Mouse (Mus musculus) retina, embryonic 14.5 days (tissue): ENCODE data around the gene Actn2.
A peak's percentile ranks its signal among the peaks of the same experiment; 100 is the strongest.

Experiments used
- DNase-seq: peaks from one replicate; pipeline ENCODE4 v3.0.0-alpha.2; 2015; ENCODE audit warnings: low spot score

The Actn2 gene

DNA sequence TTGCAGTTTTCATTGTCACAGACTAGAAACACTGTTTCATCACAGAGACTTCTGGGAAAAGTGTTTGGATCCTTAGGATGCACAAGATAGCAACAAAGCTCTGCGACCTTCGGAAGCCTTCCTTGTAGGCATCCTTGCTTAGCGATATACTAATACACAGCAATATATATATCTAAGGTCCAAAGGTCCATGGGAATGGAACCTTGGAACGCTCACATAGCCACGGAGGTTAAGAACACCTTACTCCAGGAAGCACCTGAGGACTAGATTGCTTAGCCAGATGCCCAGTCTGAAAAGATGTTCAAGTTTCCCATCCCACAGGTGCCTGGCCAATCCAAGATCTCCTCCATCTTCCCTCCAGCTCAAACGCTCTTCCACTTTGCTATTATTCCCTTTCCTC, 26.4 kb downstream of the Actn2 start:
- no peak for DNase-seq

DNA sequence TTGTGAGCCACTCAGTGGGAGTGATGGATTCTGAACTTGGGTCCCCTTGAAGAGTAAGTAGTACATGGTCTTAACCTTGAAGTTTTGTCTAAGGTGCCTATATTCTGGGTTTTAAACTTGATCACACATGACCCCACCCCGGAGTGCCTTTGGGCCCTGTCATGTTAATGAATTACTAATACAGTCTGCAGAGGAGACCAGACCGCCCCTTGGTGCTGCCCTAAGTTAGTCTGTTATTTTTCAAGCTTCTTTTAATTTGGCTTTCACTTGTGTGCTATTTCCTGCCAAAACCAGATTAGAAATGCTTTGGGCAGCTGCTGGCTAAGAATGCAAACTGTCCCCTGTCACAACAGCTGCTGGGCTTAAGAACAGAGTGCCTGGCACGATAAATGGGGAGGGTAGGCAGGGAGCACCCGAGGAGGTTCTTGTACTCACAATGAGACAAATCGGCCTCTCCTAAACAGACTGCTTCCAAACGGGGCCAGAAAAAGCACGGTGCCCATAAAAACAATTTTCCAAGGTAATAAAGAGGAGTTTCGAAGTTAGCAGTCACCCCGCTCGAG, 28.5 kb downstream of the Actn2 start:
- DNase-seq: no peak

DNA sequence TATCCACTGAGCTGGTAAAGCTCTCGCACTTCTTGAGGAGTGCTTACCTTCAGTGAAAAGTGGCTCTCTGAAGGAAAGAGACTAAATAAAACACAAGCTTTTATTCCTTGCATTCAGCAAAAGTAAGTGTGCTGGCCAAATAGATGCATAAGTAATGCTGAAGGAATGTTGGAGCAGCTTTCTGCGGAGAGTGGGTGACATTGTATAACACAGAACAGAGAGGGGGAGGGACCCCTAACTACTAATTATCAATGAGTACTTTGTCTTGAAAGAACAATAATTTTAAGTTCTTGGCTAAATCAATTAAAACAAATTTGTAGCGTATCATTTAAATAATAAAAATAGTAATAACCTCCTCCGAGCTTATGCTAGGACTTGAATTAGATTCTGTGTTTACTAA, 29.2 kb downstream of the Actn2 start:
- no peak for DNase-seq

DNA sequence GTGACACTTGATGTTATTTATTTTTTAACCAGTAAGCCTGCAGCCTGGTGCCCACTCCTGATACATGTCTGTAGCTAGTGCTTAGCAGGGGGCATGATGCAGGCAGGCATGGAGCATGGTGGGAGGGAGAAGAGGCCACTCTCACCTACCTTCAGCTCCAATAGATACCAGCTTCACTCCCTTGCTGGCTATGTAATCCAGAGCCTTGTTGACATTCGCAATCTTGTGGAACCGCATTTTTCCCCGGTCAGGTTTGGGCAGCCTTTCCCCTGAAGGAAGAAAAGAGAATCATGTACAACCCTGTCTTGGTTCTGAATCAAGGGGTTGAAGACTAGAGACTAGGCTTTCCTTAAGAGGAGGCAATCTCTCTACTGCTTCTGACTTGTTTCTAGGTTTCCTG, 31.1 kb downstream of the Actn2 start:
- DNase-seq: no peak

DNA sequence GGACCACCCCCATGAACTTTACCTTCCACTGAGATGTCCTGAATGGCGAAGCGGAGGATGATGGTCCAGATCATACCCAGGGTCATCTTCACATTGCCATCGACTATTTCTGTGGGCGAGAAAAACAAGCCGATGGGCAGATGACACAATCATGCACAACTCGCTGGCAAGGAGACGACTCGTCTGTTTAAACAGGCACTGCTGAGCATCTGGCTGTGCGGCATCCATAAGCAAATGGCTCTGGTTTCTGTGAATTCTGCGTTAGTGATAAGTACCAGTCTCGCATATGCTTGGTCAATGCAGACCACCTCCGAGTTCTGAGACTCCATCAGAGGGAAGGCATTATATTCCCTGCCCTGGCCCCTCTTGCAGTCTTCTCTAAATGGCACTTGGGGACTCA, 31.7 kb downstream of the Actn2 start:
- DNase-seq: no peak

DNA sequence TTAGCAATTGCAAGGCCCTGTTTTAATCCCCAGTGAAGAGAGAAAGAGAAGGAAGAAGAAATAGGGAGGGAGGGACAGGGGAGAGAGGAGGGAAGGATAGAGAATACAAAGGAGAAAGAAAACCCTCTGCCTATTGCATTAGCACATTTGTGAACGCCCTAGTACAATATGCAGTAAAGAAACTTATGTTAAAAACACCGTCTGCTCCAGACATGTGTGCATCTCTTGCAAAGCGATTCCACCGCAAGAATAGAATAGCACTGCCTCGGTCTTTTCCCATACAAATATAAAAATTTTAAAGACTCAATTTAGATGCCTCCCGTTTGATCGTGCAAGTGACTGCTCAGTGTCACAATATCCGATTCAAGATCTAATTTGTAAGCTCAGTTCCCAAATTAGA, 32.1 kb downstream of the Actn2 start:
- DNase-seq: no peak

DNA sequence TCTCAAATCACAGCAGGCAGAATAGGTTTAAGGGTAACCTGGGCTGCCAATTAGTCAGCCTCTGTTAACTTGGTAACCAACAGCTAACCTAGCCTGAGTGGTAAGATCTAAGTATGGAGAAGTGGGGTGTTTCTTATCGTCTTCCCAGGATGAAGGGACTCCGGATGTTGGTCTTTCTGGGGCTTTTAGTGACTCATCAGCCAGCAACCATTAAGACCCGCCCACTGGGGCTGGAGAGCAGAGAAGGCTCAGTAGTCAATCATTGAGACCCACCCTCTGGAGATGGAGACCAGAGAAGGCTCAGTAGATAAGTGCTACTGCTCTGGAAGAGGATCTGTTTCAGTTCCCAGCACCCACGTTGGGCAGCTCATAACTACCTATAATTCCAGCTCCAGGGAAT, 33.3 kb downstream of the Actn2 start:
- DNase-seq: no peak

DNA sequence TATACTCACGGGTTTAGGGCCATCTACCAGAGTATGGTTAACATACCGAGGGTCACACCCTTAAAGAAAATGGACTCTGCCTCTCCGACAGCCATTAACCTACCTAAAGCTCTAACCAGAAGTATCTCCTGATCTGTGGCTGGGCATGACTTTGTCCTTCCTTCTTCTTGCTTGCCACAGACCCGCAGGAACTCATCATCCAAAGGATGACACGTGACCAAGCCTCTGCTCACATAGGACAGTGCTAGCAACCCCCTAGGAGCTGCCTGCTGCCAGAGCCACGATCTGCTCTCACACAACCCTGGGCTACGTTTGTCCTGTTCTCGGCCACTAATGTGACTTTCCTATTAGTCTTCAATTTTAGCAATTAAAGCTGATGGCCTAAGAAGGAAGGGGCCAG, 35.0 kb downstream of the Actn2 start:
- DNase-seq: no peak

DNA sequence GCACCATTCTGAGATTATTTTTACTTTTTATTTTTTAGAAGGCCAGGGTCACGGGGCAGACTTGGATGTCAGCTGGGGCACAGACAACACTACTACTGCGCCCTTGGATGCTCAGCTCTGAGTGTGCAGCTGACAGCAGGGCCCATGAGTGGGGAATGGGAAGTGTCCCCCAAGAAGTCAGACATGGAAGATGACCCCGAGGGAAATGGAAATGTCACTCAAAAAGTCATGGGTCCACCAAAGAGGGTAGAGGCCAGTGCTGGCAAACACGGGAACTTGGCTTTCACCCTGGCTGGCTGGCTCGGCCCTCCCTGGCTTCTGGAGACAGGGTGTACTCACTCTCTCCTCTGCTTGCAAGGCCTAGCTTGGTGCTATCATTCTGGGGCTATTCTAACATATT, 35.6 kb downstream of the Actn2 start:
- no peak for DNase-seq

DNA sequence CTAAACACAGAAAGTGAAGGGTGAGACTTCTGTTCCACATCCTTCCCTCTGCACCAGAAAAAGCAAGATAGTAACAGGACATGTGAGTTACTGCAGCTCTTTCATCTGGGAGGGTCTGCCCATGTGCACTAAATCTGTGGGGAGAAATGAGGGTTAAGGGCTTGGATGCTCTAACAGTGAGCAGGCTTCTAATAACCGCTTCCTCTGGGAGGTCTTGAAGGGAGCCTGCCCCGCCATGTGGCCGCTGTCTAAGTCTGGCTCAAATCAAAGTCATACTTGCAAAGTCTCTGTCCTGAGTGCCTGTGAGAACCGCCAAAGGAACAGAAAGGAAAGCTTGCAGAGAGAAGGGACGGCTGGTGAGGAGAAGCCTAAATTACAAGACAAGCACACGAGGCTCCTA, 42.8 kb downstream of the Actn2 start:
- no peak for DNase-seq

DNA sequence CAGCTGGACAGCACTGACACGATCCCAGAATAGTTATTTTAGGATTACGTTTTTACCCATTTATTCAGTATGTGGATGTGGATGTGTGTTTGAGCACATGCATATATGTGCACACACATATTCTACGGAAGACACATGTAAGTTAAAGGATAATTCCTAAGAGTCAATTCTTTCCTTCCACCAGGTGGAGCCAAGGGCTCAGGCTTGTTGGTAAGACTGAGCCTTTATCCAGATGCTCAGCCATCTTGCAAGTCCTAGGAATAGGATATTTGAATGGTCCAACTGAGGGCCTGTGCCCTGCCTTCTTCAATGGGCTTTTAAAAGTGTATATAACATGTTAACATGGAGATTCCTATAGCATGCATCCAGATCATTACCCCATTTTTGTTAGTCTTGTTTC, 43.9 kb downstream of the Actn2 start:
- peak; percentile 29 for DNase-seq

DNA sequence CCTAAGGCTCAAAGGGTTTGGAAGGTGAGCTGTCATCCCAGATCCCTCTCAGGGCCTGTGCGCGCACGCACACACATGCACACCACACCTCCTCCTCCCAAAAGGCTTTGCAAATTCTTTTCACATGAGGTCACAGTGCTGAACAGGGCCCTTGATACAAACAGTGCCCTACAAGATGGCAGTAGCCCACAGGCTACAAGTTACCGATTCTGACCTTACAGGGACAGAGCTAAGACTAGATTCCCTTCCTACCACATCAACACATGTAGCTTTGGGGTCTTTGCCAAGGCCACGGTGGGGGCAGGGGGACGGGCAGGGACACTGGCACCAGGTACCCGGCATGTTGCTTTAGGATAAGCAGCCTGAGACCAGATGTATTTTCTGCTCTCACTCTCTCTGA, 46.8 kb downstream of the Actn2 start:
- no peak for DNase-seq

DNA sequence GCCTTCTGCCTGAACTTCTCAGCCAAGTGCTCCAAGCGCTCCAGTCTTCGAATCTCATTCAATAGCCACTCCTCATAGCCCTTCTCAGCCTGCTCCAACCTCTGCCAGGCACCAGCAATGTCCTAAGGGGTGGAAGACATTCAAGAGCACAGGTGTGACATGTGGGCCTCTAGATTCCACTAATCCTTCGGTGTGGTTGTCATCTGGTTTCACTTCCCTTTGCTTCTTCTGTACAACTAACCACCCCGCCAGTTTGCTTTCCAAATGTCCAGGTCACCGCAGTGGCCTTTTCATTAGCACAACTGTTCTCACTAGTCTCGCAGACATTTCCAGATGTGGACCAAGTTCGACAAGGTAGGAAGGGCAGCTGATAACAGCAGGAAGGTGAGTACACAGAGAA, 49.9 kb downstream of the Actn2 start:
- no peak for DNase-seq

DNA sequence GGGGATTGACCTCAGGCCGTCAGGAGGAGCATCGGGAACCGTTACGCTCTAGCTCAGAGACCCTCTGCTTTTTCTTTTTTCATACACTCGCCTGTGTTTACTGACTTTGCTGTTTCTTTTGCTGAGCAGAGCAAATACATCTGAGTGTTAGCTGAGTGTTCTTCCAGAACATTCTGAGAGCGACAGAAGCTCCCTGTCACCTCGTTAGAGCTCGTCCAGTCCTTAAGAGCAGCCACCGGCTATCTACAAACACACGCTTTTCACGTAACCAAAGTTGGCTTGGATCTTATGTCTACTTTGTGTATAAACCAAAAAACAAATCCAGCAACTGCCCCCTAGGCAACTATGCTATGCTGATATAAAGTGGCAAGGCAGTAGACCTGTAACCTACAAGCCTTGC, 56.0 kb downstream of the Actn2 start:
- DNase-seq: no peak

DNA sequence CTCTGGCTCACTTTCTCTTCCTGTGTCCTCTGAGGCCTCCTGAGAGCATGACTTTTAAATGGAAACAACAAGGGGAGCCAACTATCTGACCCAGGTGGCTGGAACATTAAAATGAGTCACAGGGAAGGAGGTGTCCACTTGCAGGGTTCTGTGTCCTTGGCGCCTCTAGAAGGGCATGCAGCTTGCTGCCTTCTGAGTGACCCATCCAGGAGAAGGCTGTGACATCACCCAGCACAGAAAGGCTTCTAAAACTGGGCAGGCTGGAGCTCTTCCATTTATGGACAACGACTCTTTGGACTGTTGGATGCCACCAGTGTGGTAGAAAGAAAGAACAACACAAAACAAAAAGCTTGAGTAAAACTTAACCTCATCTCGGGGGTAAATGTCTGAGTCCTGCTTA, 56.7 kb downstream of the Actn2 start:
- no peak for DNase-seq

DNA sequence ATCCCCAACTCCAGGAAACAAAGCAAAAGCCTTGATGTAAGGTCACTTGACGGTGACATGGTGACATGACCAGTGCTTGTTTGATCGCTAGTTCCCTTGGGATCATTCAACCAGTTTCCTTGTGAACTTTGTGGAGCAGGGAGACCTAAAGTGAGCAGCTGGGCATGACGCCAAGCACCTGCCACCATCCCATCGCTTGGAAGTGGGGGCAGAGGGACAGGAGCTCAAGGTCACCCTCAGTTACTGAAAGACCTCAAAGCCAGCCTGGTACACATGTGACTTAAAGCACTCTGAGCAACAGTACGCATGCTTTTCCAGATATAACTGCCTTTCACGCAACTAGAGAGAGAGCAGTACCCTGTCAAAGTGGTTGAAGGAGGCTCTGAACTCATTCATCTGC, 65.8 kb downstream of the Actn2 start:
- no peak for DNase-seq

DNA sequence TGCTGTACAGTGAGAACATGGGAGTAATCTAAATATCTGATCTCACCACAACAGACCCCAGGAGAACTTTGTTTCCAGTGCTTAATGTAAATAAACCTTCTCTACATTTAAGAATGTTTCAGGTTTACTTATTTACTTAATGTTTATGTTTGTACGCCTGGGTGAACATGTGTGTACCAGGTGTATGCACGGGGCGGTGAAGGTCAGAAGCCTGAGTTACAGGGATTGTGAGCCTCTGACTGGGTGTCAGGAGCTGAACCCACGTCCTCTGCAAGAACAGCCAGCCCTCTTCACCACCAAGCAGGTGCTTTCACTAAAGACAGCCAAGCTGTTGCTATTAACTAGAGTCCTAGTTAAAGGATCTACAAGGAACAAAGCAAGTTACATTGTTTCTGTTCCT, 66.3 kb downstream of the Actn2 start:
- DNase-seq: no peak

DNA sequence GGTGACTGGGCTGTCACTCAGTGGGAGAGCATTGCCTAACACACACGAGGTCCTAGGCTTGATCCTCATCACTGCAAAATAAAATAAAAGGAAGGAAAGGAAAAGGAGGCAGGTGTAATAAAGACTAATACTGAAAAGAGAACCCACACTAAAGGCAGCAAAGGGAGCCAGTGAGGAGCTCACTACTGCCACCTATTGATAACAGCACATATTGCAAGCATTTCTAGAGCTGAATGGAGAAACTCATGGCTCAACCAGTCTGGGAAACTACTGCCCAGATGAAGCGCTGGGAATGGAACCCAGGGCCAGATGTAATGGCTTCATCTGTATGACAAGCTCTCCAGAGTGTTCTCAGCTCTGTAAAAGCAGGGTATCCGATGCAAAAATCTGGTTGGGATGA, 67.6 kb downstream of the Actn2 start:
- DNase-seq: peak; percentile 72

DNA sequence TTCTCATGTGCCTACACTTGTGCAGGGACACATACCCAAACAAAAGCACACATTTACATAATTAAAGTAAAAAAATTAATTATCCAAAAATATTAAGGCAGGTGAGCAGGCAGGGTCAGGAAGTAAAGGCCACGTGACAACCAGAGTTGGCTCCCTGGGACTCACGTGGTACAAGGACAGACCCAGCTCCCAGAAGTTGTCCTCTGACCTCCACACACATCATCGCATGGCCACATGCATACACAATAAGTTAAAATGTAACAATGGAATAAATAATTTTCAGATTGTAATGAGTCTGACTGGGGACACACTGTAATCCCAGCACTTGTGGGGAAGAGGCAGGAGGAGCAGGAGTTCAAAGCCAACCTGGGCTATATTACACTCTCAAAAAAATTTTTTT, 72.6 kb downstream of the Actn2 start:
- DNase-seq: no peak

DNA sequence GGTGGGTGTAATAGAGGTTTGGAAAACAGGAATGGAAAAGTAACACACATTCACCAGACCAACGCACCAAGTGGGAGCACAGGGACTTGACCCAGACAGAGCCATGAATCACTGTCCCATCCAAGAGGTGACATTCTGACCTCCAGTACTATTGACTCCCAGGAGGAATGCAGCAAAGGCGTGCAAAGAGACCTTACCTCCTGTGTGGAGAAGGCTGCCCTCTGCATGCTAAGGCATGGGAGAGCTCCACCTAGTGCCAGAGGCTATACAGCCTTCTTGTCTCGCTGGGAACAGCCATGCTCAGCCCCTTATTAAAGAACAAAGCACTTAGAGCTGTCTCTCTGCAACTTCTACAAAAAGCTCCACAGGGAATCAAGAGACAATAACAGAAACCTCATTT, 73.5 kb downstream of the Actn2 start:
- no peak for DNase-seq

DNA sequence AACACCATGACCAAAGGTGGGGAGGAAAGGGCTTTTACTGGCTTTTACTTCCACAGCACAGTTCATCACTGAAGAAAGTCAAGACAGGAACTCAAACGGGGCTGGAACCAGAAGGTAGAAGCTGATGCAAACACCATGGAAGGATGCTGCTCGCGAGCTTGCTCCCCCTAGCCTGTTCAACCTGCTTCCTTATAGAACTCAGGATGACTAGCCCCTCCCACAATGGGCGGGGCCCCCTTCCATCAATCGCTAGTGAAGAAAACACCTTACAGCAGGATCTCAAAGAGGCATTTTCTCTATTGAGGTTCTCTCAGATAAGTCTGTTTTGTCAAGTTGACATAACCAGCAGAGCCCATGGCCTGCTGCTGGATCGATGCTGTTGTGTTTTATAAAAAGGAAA, 76.6 kb downstream of the Actn2 start:
- DNase-seq: no peak

DNA sequence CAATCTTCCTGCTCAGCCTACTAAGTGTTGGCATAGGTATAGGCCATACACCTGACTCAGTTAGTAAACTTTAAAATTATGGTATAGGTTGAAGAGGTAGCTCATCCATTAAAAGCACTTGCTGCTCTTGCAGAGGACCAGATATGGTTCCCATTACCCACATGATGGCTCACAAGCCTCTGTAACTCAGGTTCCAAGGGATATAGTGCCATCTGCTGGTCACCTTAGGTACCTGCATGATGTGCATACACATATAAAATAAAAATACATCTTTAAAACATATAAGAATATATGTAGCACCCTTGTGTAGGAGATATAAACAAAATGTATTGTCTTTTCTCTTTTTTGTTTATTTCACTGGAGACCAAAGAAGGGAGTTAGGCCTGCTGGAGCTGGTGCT, 79.1 kb downstream of the Actn2 start:
- DNase-seq: peak; percentile 10

DNA sequence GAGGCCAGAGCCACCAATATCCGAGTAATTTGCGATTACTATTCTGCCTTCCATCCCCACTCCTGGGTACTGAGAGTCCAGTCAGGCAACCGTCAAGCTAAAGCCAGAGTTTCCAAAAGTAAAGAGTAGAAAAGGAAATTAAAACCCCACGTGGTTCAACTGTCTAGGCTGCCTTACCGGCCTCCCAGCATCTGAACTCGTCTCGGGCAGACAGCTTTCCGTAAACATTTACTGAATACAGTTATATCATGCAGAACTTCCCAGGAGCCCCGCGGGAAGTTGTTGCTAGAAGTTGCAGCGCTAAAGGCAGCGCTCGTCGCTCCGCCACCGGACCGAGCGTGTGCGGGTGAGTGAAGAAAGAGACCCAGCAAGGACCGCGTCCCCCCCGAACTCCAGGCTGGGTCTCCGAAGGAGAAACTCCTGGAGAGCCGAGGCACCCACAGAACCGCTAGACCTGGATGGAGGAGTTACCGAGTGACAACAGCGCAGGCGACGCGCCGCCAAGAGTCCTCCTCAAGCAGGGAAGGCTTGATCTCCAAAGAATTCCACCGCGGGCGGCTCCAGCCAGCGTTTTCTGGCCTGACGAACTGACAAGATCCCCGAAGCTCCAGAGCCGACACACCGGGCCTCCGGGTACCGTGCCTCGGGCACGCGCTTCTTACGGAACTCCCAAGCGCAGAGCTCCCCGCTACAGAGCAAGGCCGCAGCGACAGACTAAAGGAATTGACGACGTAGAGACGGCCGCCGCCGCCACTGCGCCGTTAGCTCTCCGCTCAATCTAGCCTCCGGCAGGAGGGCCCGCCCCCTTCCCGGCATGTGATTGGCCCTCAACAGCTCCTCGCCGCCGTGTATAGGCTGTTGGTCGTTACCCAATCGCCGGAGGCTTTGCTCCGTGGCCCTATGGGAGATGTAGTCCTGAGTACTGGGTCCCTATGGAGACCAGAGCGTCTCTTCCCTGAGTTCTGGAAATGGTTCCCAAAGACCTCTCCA, 82.9 kb downstream of the Actn2 start, which contains the start of gene Mtr:
TSS of gene Mtr (minus strand) at position 723 of the 990 bp plus-strand sequence.
- peak; percentile 98 for DNase-seq
